ENCODE assay signal across 26 mouse cellular contexts in genomic region chr1:39855949-39856348, GRCm38 (mm10). TPM values are rescaled to one million over a fixed set of nuclear protein-coding genes. Genes with fewer than 3 reads are reported as not detected.
"Had no signal": no experiment of that assay in that cellular context is flagged by ENCODE, and none has a peak within 500 bp of the region (broad histone marks: within the 10 kb centered on the region; RNA-seq: fewer than 3 reads in every experiment).

No protein-coding gene starts in this region.

- H3K4me2 ChIP-seq: liver, embryonic 15.5 days; lung, embryonic 15.5 days; midbrain, embryonic 12.5 days; neural tube, embryonic 13.5 days; neural tube, embryonic 15.5 days had no signal

- H3K27me3 ChIP-seq: lung, embryonic 15.5 days; midbrain, embryonic 12.5 days; neural tube, embryonic 13.5 days; neural tube, embryonic 15.5 days had no signal

- H3K27ac ChIP-seq: liver, embryonic 15.5 days; lung, embryonic 15.5 days; midbrain, embryonic 10.5 days; midbrain, embryonic 12.5 days; neural tube, embryonic 13.5 days; neural tube, embryonic 15.5 days had no signal

- H3K9me3 ChIP-seq: liver, embryonic 15.5 days; lung, embryonic 15.5 days; megakaryocyte, embryonic 14.5 days; midbrain, embryonic 10.5 days; midbrain, embryonic 12.5 days; neural tube, embryonic 13.5 days; neural tube, embryonic 15.5 days had no signal

- H3K36me3 ChIP-seq: liver, embryonic 15.5 days; lung, embryonic 15.5 days; midbrain, embryonic 10.5 days; midbrain, embryonic 12.5 days; neural tube, embryonic 13.5 days; neural tube, embryonic 15.5 days had no signal

- ATAC-seq: midbrain, embryonic 16.5 days had no signal

- H3K4me3 ChIP-seq: liver, embryonic 15.5 days; lung, embryonic 15.5 days; megakaryocyte, embryonic 14.5 days; midbrain, embryonic 10.5 days; midbrain, embryonic 12.5 days; myocyte; neural tube, embryonic 13.5 days; neural tube, embryonic 15.5 days had no signal

- H3K9ac ChIP-seq: liver, embryonic 15.5 days; lung, embryonic 15.5 days; midbrain, embryonic 12.5 days; neural tube, embryonic 13.5 days; neural tube, embryonic 15.5 days had no signal

- H3K4me1 ChIP-seq: midbrain, embryonic 12.5 days; neural tube, embryonic 15.5 days had no signal

- DNase-seq: lung, adult 2 months; lung, postnatal 10 days; lung, postnatal 4 days; midbrain, embryonic 14.5 days; retina, postnatal 1 day; right cerebral cortex, adult 18-20 months; right cerebral cortex, postnatal 25 days; right cerebral cortex, postnatal 4 days; spleen, adult 18-20 months; thymus, adult 18-20 months; thymus, postnatal 14 days; thymus, postnatal 36 days had no signal

RNA-seq across cellular contexts. Expression of gene Gm3646, which starts 50.8 kb away (rescaled TPM):
- polyA plus RNA-seq: liver, embryonic 15.5 days; lung, adult 2 months; lung, embryonic 15.5 days; midbrain, embryonic 10.5 days; midbrain, embryonic 12.5 days; midbrain, embryonic 14.5 days; midbrain, embryonic 16.5 days; neural tube, embryonic 11.5 days; neural tube, embryonic 13.5 days; neural tube, embryonic 15.5 days; small intestine, adult 2 months; stomach, embryonic 14.5 days; stomach, embryonic 16.5 days; thymus, postnatal 0 days had no signal
